Mouse (Mus musculus) midbrain, embryonic 14.5 days (tissue): ENCODE measurements at regions not wholly inside any gene's neighbourhood (a gene's known extent, or its start where the extent isn't known, plus 50 kb on each side); places are given as distances from the start of the nearest gene placed in this dataset.
A peak's percentile ranks its signal among the peaks of the same experiment; 100 is the strongest.

Experiments used
- ATAC-seq: fragments of 200-750 bp; cut with Nextera tagmentation; 2 replicates; pipeline ENCODE4 v1.8.0; 2017; ENCODE audit warnings: moderate number of reproducible peaks, moderate library complexity; ENCODE audit not compliant: low FRiP score, low TSS enrichment
- DNase-seq: peaks from one replicate; pipeline ENCODE4 v3.0.0-alpha.2; 2015
- H3K27ac ChIP-seq: fragments of 300-500 bp; sonication (generic); replicated peaks from 2 replicates; pipeline ENCODE4 v1.5.1; 2014; ENCODE audit warnings: mild to moderate bottlenecking, low read depth, low read length, moderate library complexity
- H3K27me3 ChIP-seq: fragments of 300-500 bp; sonication (generic); 2 replicates; pipeline ENCODE4 v1.6.1; 2014; ENCODE audit warnings: low read length, control low read depth, mixed read lengths; ENCODE audit not compliant: control insufficient read depth, insufficient read depth
- H3K36me3 ChIP-seq: fragments of 300-500 bp; sonication (generic); 2 replicates; pipeline ENCODE4 v1.6.1; 2014; ENCODE audit warnings: low read length, control low read depth; ENCODE audit not compliant: control insufficient read depth, insufficient read depth
- H3K4me1 ChIP-seq: fragments of 300-500 bp; sonication (generic); 2 replicates; pipeline ENCODE4 v1.6.1; 2014; ENCODE audit warnings: mild to moderate bottlenecking, antibody characterized with exemption, low read length, control low read depth; ENCODE audit not compliant: control insufficient read depth, insufficient read depth
- H3K4me2 ChIP-seq: fragments of 300-500 bp; sonication (generic); 2 replicates; pipeline ENCODE4 v1.6.1; 2014; ENCODE audit warnings: mild to moderate bottlenecking, low read length, moderate library complexity
- H3K4me3 ChIP-seq: fragments of 300-500 bp; sonication (generic); replicated peaks from 2 replicates; pipeline ENCODE4 v1.5.1; 2014; ENCODE audit warnings: low read depth, low read length
- H3K9ac ChIP-seq: fragments of 300-500 bp; sonication (generic); replicated peaks from 2 replicates; pipeline ENCODE4 v1.6.1; 2014; ENCODE audit warnings: mild to moderate bottlenecking, low read length, moderate library complexity
- H3K9me3 ChIP-seq: fragments of 300-500 bp; sonication (generic); 2 replicates; pipeline ENCODE4 v1.6.1; 2016; ENCODE audit warnings: low read length, control low read depth, mixed read lengths; ENCODE audit not compliant: control insufficient read depth
- WGBS: fragments of 180-500 bp; shearing (Covaris S2); extraction: QIAGEN DNeasy Blood & Tissue Kit; methylation state at CpG from one replicate; pipeline ENCODE4 v1.1.7; 2014; 5-methylcytosine and 5-hydroxymethylcytosine counted together

DNA sequence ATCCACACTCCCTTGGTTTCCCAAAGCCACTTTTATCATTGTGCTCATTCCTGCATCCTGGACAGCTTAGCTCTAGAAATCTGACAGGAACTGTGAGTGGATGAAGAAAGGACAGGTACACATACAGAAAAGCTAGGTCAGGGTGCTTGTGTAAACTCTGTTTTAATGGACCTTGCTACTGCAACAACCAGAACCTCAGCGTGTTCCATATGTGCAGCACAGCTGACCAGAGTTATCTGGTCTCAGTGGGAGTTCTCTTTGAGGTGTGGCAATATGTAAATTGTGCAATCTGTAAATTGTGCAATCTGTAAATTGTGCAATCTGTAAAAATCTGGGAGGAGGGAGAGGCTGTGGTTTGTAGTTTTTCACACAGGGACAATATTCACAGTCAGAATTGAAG lies 282.4 kb upstream of the Ptprd start:
- H3K27me3 ChIP-seq = no peaks in the 10 kb centered on the region
- H3K4me1 ChIP-seq = no peaks in the 10 kb centered on the region
- H3K4me3 ChIP-seq = no peak overlapping the region
- H3K36me3 ChIP-seq = no peaks in the 10 kb centered on the region
- no peak overlapping the region for H3K4me2 ChIP-seq
- 77% methylated on average over 1 of the region's 1 CpGs for WGBS
- no peak overlapping the region for H3K27ac ChIP-seq
- H3K9me3 ChIP-seq = no peaks in the 10 kb centered on the region
- DNase-seq (no peak), ATAC-seq (no peak)
- no peak overlapping the region for H3K9ac ChIP-seq

DNA sequence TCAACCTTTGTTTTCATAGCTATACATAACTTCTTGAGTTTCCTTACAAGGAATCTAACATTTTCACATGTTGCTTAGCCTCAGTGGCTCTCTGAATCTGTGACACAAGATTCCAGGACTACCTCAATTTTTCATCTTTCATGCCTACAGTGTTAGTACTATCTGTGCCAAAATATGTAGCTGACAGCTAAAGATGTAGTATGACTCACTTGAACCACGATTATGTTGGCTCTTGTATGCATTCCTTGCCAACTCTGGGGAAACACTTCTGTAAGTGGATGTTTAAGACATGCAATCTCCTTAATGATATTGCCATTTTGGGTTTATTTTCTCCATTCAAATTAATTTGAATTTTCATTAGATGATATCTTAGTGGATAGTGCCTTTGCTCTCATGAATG lies 254.8 kb upstream of the Ptprd start:
- ATAC-seq (no peak), DNase-seq (no peak)
- Histone ChIP-seq H3K27me3 (no peaks in the 10 kb centered on the region), H3K36me3 (no peaks in the 10 kb centered on the region), H3K27ac (no peak overlapping the region), H3K9me3 (no peaks in the 10 kb centered on the region), H3K9ac (no peak overlapping the region), H3K4me2 (no peak overlapping the region), H3K4me3 (no peak overlapping the region), H3K4me1 (no peaks in the 10 kb centered on the region)
- WGBS = 73% methylated on average over 1 of the region's 1 CpGs

DNA sequence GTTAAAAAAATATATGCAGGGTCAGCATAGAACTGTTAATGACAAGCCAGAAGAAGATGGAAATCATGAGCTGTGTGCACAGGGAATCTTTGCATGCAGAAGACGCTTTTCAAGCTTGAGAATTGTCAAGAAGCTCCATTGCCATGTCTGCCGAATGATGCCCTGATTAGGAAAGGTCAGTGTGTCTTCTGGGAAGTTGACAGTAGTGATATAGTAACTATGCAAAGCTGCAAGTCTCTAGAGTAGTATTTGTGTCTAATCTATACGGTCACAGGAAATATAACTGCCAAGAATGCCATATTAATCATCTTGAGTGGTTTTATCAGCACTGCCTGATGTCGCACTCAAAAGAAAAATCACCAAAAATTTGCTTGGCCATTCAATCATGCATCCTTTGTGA lies 244.5 kb upstream of the Ptprd start:
- Histone ChIP-seq H3K9me3 (no peaks in the 10 kb centered on the region), H3K27ac (no peak overlapping the region), H3K9ac (no peak overlapping the region), H3K4me2 (no peak overlapping the region), H3K4me3 (no peak overlapping the region), H3K4me1 (no peaks in the 10 kb centered on the region), H3K36me3 (no peaks in the 10 kb centered on the region), H3K27me3 (no peaks in the 10 kb centered on the region)
- DNase-seq (peak; percentile 5), ATAC-seq (no peak)
- 69% methylated on average over 4 of the region's 4 CpGs for WGBS

DNA sequence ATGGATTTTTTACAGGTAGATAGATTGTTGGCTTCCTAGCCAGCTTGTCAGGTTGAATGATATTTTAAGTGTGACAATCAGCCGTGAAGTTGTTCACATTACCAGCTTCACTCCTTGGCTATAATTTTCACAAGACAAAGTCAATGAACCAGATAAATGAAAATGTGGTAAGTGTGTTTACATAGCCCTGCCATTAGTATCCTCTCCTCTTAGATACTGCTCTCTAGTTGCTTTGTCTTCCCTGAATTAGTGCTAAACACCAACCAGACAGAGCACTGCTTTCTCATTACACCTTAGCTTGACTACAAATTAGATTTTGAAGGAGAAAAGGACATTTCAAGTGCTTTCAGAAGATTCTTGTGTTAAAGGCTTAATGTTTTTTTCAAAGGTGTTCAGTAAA lies 205.4 kb upstream of the Ptprd start:
- no peaks in the 10 kb centered on the region for H3K27me3 ChIP-seq
- no peak for DNase-seq
- no peak overlapping the region for H3K27ac ChIP-seq
- H3K4me1 ChIP-seq = 0 out of 2 replicates have a peak, but pooled peaks cover 4% of the 10 kb centered on the region
- no peak overlapping the region for H3K9ac ChIP-seq
- no peak overlapping the region for H3K4me2 ChIP-seq
- 84% methylated on average over 1 of the region's 1 CpGs for WGBS
- no peak overlapping the region for H3K4me3 ChIP-seq
- H3K36me3 ChIP-seq = no peaks in the 10 kb centered on the region
- no peak for ATAC-seq
- no peaks in the 10 kb centered on the region for H3K9me3 ChIP-seq

DNA sequence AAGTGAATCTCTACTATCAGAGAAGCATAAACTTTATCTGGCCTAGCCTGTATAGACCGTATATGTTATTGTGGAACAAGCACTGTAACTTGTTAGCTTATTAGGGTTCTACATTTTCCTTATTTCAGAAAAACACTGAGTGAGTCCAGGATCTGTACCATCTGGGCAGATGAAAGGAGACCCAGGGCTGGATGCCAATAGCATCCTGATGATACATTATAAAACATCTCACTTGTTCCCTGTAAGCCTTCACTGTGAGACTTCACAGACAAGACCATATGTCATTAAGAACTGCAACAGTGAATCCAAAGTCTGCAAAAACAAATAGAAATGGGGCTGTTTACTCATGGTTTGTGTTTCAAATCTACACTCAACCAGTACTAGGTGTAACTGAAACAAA lies 177.6 kb upstream of the Ptprd start:
- DNase-seq = no peak

DNA sequence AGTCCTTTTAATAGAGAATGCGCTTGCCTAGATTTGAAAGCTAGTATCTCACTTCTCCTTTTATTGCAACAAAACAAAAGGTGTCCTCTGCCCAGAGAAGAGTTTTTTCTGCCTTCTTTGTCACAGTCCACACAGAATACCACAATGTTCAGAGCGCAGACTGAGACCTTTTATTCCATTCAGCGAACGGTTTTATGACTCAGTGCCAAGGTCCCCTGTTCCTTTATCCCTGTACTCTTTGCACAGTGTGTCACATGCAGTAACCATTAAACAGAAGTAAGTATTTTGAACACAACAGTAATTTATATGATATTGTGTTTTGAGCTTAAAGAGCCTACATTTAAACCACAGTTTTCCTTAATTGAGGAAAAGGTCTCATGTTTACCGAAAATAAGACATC lies 143.4 kb upstream of the Ptprd start:
- no peak for DNase-seq
- 77% methylated on average over 5 of the region's 5 CpGs for WGBS
- H3K27me3 ChIP-seq = no peaks in the 10 kb centered on the region
- no peaks in the 10 kb centered on the region for H3K36me3 ChIP-seq
- H3K4me1 ChIP-seq = no peaks in the 10 kb centered on the region
- H3K4me2 ChIP-seq = no peak overlapping the region
- ATAC-seq = no peak
- no peaks in the 10 kb centered on the region for H3K9me3 ChIP-seq
- no peak overlapping the region for H3K9ac ChIP-seq
- no peak overlapping the region for H3K4me3 ChIP-seq
- H3K27ac ChIP-seq = no peak overlapping the region

More for the DNA sequence above, 177.6 kb upstream of the Ptprd start:
- Histone ChIP-seq H3K9me3 (no peaks in the 10 kb centered on the region), H3K36me3 (no peaks in the 10 kb centered on the region), H3K9ac (no peak overlapping the region), H3K4me1 (no peaks in the 10 kb centered on the region), H3K27ac (no peak overlapping the region), H3K4me2 (no peak overlapping the region), H3K27me3 (no peaks in the 10 kb centered on the region), H3K4me3 (no peak overlapping the region)
- WGBS = 92% methylated on average over 1 of the region's 1 CpGs
- no peak for ATAC-seq

DNA sequence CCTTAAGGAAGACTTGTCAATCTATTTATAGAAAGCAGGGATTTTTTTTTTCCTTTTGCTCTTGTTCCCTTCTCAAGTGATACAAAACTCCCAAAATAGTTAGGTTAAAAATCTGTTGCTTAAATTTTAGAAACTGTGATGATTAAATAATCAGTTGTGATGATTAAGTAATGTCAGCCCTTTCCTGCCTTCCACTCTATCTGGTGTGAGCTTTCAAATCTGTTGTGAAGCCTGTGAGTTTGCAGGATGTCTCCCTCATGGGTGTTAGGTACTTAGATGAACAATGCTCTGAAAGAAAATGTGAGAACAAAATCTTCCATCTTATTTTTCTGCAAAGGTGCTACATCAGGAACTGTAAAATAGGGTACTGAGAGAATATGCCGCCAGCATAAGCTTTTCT lies 124.0 kb upstream of the Ptprd start:
- WGBS = 77% methylated on average over 1 of the region's 1 CpGs
- Histone ChIP-seq H3K36me3 (no peaks in the 10 kb centered on the region), H3K4me2 (no peak overlapping the region), H3K4me1 (no peaks in the 10 kb centered on the region), H3K4me3 (no peak overlapping the region), H3K9me3 (no peaks in the 10 kb centered on the region), H3K27ac (no peak overlapping the region), H3K9ac (no peak overlapping the region), H3K27me3 (no peaks in the 10 kb centered on the region)
- DNase-seq = no peak
- ATAC-seq = no peak

DNA sequence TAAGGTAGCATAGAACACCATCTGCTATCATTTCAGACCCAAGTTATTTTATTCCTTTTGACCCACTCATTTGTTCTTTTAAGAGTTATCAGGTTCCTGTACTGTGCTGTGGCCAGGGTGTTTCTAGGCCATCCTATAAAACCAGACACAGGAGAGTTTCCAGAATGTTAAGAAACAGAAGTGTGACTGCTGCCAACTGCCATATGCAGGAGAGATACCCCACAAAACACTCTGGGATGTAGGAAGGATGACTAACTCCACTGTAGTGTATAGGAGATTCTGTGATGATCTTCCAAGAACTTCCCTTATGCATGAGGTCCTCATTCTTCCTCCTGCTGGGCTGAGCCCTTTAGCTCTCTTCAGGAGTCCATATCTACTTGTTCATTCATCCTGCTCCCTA lies 76.7 kb upstream of the Ptprd start:
- no peaks in the 10 kb centered on the region for H3K9me3 ChIP-seq
- no peaks in the 10 kb centered on the region for H3K36me3 ChIP-seq
- H3K9ac ChIP-seq = no peak overlapping the region
- no peak for ATAC-seq
- H3K4me3 ChIP-seq = no peak overlapping the region
- DNase-seq = no peak
- no peak overlapping the region for H3K27ac ChIP-seq
- H3K27me3 ChIP-seq = no peaks in the 10 kb centered on the region
- no peaks in the 10 kb centered on the region for H3K4me1 ChIP-seq
- no peak overlapping the region for H3K4me2 ChIP-seq
